In the genomic region with DNA sequence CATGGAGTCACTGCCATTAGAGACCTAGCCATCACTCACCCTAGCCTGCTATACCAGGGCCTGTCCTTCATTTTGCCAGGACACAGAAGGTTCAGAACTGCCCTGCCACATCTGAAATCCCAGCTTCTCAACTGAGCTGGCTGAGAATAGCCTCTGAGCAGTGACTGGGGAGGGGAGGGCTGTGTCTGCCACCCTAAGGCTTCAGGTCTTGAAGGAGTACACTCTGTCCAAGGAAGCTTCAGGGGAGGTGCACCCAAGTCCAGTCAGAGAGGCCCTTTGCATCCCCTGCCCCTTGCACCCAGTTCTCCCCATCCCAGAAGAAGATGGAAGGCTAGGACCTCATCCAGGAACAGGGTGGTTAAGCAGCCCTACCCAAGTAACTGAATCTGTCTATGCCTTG, we compare ENCODE assay signal across 7 mouse cellular contexts. TPM values are rescaled to one million over a fixed set of nuclear protein-coding genes. Genes with fewer than 3 reads are reported as not detected.
DNase-seq lines count a peak whose midpoint lies in the region; ATAC-seq and TF ChIP-seq lines count a peak whose summit lies in the region.

No protein-coding gene starts in this region.

- TF ChIP-seq CTCF in lung, adult 2 months (IDR thresholded peaks at IDR 0.05; ENCODE audit: insufficient read depth, low read length), result no peak

- H3K9me3 ChIP-seq in forebrain, embryonic 11.5 days (ENCODE audit: control insufficient read depth, low read length), result no peaks in the 10 kb centered on the region
- no peaks in the 10 kb centered on the region for H3K9me3 ChIP-seq in hindbrain, embryonic 12.5 days (replicated peaks)
- no peaks in the 10 kb centered on the region for H3K9me3 ChIP-seq in midbrain, embryonic 13.5 days

- H3K4me2 ChIP-seq in forebrain, embryonic 11.5 days (ENCODE audit: low read depth, low read length, severe bottlenecking), result peak overlapping the region; percentile 94; the same call in 1 of the 2 replicates
- H3K4me2 ChIP-seq in hindbrain, embryonic 12.5 days (replicated peaks), result peak overlapping the region; percentile 90
- peak overlapping the region; percentile 80 for H3K4me2 ChIP-seq in midbrain, embryonic 13.5 days (replicated peaks)

- peaks cover 44% of the 10 kb centered on the region for H3K4me1 ChIP-seq in lung, adult 2 months (ENCODE audit: control insufficient read depth, insufficient read depth, low read length)
- H3K4me1 ChIP-seq in forebrain, embryonic 11.5 days (replicated peaks; ENCODE audit: control insufficient read depth, insufficient read depth, low read length), result peaks cover 11% of the 10 kb centered on the region; the same call in 1 of the 2 replicates
- H3K4me1 ChIP-seq in hindbrain, embryonic 12.5 days, result peaks cover 47% of the 10 kb centered on the region
- peaks cover 50% of the 10 kb centered on the region for H3K4me1 ChIP-seq in midbrain, embryonic 13.5 days (replicated peaks)

- 0 out of 2 replicates have a peak overlapping the region, but pooled peaks have one; percentile 14 for H3K9ac ChIP-seq in forebrain, embryonic 11.5 days (ENCODE audit: low read length)
- H3K9ac ChIP-seq in hindbrain, embryonic 12.5 days, result peak overlapping the region; percentile 84
- peak overlapping the region; percentile 79 for H3K9ac ChIP-seq in midbrain, embryonic 13.5 days (replicated peaks)

- no peak for TF ChIP-seq POLR2A in lung, adult 2 months (IDR thresholded peaks at IDR 0.05; ENCODE audit: borderline replicate concordance, extremely low read depth, low read depth, low read length)

- H3K27me3 ChIP-seq in forebrain, embryonic 11.5 days (ENCODE audit: control insufficient read depth, insufficient read depth, low read length), result no peaks in the 10 kb centered on the region
- H3K27me3 ChIP-seq in hindbrain, embryonic 12.5 days, result no peaks in the 10 kb centered on the region
- H3K27me3 ChIP-seq in midbrain, embryonic 13.5 days, result peaks cover 9% of the 10 kb centered on the region

- no peak for ATAC-seq in forebrain, embryonic 11.5 days (replicated peaks; ENCODE audit: low FRiP score)
- no peak for ATAC-seq in hindbrain, embryonic 12.5 days (ENCODE audit: low FRiP score)
- ATAC-seq in midbrain, embryonic 13.5 days, result no peak
- ATAC-seq in cerebellum, adult (ENCODE audit: insufficient number of reproducible peaks, low FRiP score, low TSS enrichment), result no peak

- no peaks in the 10 kb centered on the region for H3K36me3 ChIP-seq in forebrain, embryonic 11.5 days (ENCODE audit: control insufficient read depth, insufficient read depth, low read length)
- H3K36me3 ChIP-seq in hindbrain, embryonic 12.5 days, result peaks cover 12% of the 10 kb centered on the region
- H3K36me3 ChIP-seq in midbrain, embryonic 13.5 days, result peaks cover 33% of the 10 kb centered on the region

- peak overlapping the region; percentile 95 for H3K4me3 ChIP-seq in lung, adult 2 months (replicated peaks; ENCODE audit: extremely low read depth, low read depth, low read length)
- no peak overlapping the region; the same call in 1 of the 2 replicates for H3K4me3 ChIP-seq in forebrain, embryonic 11.5 days (ENCODE audit: low read depth, low read length)
- peak overlapping the region; percentile 91; the same call in 1 of the 2 replicates for H3K4me3 ChIP-seq in hindbrain, embryonic 12.5 days
- peak overlapping the region; percentile 94 for H3K4me3 ChIP-seq in midbrain, embryonic 13.5 days (replicated peaks)

- peak; percentile 8 for DNase-seq in lung, adult 2 months
- no peak for DNase-seq in lung, postnatal 25 days (ENCODE audit: low spot score)
- no peak for DNase-seq in forebrain, embryonic 11.5 days (ENCODE audit: low spot score)
- DNase-seq in spleen, adult 18-20 months, result no peak

- H3K27ac ChIP-seq in forebrain, embryonic 11.5 days (ENCODE audit: low read depth, low read length), result no peak overlapping the region
- no peak overlapping the region for H3K27ac ChIP-seq in hindbrain, embryonic 12.5 days
- no peak overlapping the region for H3K27ac ChIP-seq in midbrain, embryonic 13.5 days

RNA-seq across cellular contexts. Expression of a gene that starts 1.7 kb away (rescaled TPM):
- polyA plus RNA-seq in lung, adult 2 months (2012; rRNA removed), result 318 and 340 TPM in 2 replicates
- 17.6 and 20.1 TPM in 2 replicates for polyA plus RNA-seq in forebrain, embryonic 11.5 days (2014; fragmentation: Nextera tagmentation; extraction: Ambion mirVana)
- polyA plus RNA-seq in hindbrain, embryonic 12.5 days (2016; fragmentation: Nextera tagmentation; extraction: Ambion mirVana), result 33.2 and 36.5 TPM in 2 replicates
- polyA plus RNA-seq in midbrain, embryonic 13.5 days (2015; fragmentation: Nextera tagmentation; extraction: Ambion mirVana), result 32.8 and 34.9 TPM in 2 replicates

RNA-seq across cellular contexts. Expression of a gene that starts 16.5 kb away (rescaled TPM):
- 0.46 and 0.49 TPM in 2 replicates for polyA plus RNA-seq in lung, adult 2 months (2012; rRNA removed)
- polyA plus RNA-seq in forebrain, embryonic 11.5 days (2014; fragmentation: Nextera tagmentation; extraction: Ambion mirVana), result 42.4 and 50.8 TPM in 2 replicates
- polyA plus RNA-seq in hindbrain, embryonic 12.5 days (2016; fragmentation: Nextera tagmentation; extraction: Ambion mirVana), result 33.5 and 33.8 TPM in 2 replicates
- polyA plus RNA-seq in midbrain, embryonic 13.5 days (2015; fragmentation: Nextera tagmentation; extraction: Ambion mirVana), result 21.9 and 24.5 TPM in 2 replicates

RNA-seq across cellular contexts. Expression of a gene that starts 16.5 kb away (rescaled TPM):
- polyA plus RNA-seq in lung, adult 2 months (2012; rRNA removed), result 0.77 and 1.4 TPM in 2 replicates
- polyA plus RNA-seq in forebrain, embryonic 11.5 days (2014; fragmentation: Nextera tagmentation; extraction: Ambion mirVana), result 1.1 and 1.7 TPM in 2 replicates
- 0.41 and 0.51 TPM in 2 replicates for polyA plus RNA-seq in hindbrain, embryonic 12.5 days (2016; fragmentation: Nextera tagmentation; extraction: Ambion mirVana)
- polyA plus RNA-seq in midbrain, embryonic 13.5 days (2015; fragmentation: Nextera tagmentation; extraction: Ambion mirVana), result 0.66 and 0.89 TPM in 2 replicates

Comparison
In these comparisons a context has a peak if more than half of its experiments do, and no peak if none do; other contexts are left out.
1. H3K9ac ChIP-seq: peak in every context shown above with its lines; median percentile 84 in hindbrain, embryonic 12.5 days; 79 in midbrain, embryonic 13.5 days; 14 in forebrain, embryonic 11.5 days.
2. RNA of a gene that starts 16.5 kb away (polyA plus RNA-seq): 42.4 to 50.8 TPM in forebrain, embryonic 11.5 days, 33.5 to 33.8 TPM in hindbrain, embryonic 12.5 days and 21.9 to 24.5 TPM in midbrain, embryonic 13.5 days; 0.46 to 0.49 TPM in lung, adult 2 months; every median in the first group is over 10 times any median in the second.
3. Peak in every context shown above with its lines, with median percentiles within 50 percentile points of each other: H3K4me2 ChIP-seq.